Comparison of ENCODE assay signal across 21 mouse cellular contexts in genomic region chr9:70143326-70143725, GRCm38 (mm10). TPM values are rescaled to one million over a fixed set of nuclear protein-coding genes. Genes with fewer than 3 reads are reported as not detected.
"Had no signal": no experiment of that assay in that cellular context is flagged by ENCODE, and none has a peak within 500 bp of the region (broad histone marks: within the 10 kb centered on the region; RNA-seq: fewer than 3 reads in every experiment).

No protein-coding gene starts in this region.

- ATAC-seq: intestine, embryonic 15.5 days; liver, postnatal 0 days; lung, postnatal 0 days; midbrain, embryonic 15.5 days had no signal

- H3K4me3 ChIP-seq: intestine, embryonic 15.5 days; left cerebral cortex, adult 2 months; limb, embryonic 12.5 days; limb, embryonic 15.5 days; midbrain, embryonic 12.5 days; midbrain, embryonic 15.5 days; neural tube, embryonic 12.5 days; neural tube, embryonic 15.5 days; stomach, embryonic 15.5 days had no signal

- H3K27ac ChIP-seq: intestine, embryonic 15.5 days; limb, embryonic 12.5 days; limb, embryonic 15.5 days; liver, embryonic 14.5 days; macrophage; midbrain, embryonic 12.5 days; midbrain, embryonic 15.5 days; neural tube, embryonic 12.5 days; neural tube, embryonic 15.5 days; stomach, embryonic 15.5 days had no signal

- H3K36me3 ChIP-seq: intestine, embryonic 15.5 days; limb, embryonic 12.5 days; limb, embryonic 15.5 days; midbrain, embryonic 12.5 days; midbrain, embryonic 15.5 days; neural tube, embryonic 12.5 days; neural tube, embryonic 15.5 days; stomach, embryonic 15.5 days had no signal

- H3K4me2 ChIP-seq: intestine, embryonic 15.5 days; limb, embryonic 12.5 days; limb, embryonic 15.5 days; liver, embryonic 11.5 days; lung, embryonic 14.5 days; midbrain, embryonic 12.5 days; midbrain, embryonic 15.5 days; neural tube, embryonic 12.5 days; neural tube, embryonic 15.5 days; stomach, embryonic 15.5 days had no signal

- H3K9me3 ChIP-seq: intestine, embryonic 15.5 days; limb, embryonic 12.5 days; limb, embryonic 15.5 days; midbrain, embryonic 12.5 days; midbrain, embryonic 15.5 days; neural tube, embryonic 12.5 days; neural tube, embryonic 15.5 days; stomach, embryonic 15.5 days had no signal

- DNase-seq: layer of hippocampus, postnatal 36 days; liver, postnatal 0 days; lung, embryonic 14.5 days; right cerebral cortex, adult 18-20 months; right cerebral cortex, postnatal 14 days; right cerebral cortex, postnatal 4 days; thymus, adult 18-20 months; thymus, postnatal 36 days had no signal

- H3K9ac ChIP-seq: intestine, embryonic 15.5 days; limb, embryonic 12.5 days; limb, embryonic 15.5 days; liver, embryonic 14.5 days; liver, postnatal 0 days; lung, embryonic 14.5 days; midbrain, embryonic 12.5 days; midbrain, embryonic 15.5 days; neural tube, embryonic 12.5 days; neural tube, embryonic 15.5 days; stomach, embryonic 15.5 days had no signal

RNA-seq across cellular contexts. Expression of gene Fam81a, which starts 1.0 kb away (rescaled TPM):
- polyA plus RNA-seq: macrophage had no signal
